Mouse (Mus musculus) heart, adult 2 months (tissue): ENCODE data around the gene Dnaaf5.

ENCODE experiments used
- CTCF ChIP-seq: fragments of 200-600 bp; IDR thresholded peaks from 2 replicates; pipeline ENCODE4 v1.8.1; 2022; ENCODE audit warnings: antibody characterized with exemption, mild to moderate bottlenecking, moderate library complexity
- EP300 ChIP-seq: fragments of 200-500 bp; IDR thresholded peaks from 2 replicates; pipeline ENCODE4 v1.6.1; 2011; ENCODE audit warnings: low read depth, low read length, control low read depth; ENCODE audit not compliant: insufficient read depth
- POLR2A ChIP-seq: fragments of 200-500 bp; IDR thresholded peaks from 2 replicates; pipeline ENCODE4 v1.6.1; 2011; ENCODE audit warnings: mild to moderate bottlenecking, low read depth, low read length, control low read depth; ENCODE audit not compliant: insufficient read depth

- TF ChIP-seq POLR2A (no peak), CTCF (no peak), EP300 (no peak)
Observed at GRCm38 (mm10) chr5:139141326-139141725, 8.7 kb upstream of the Dnaaf5 start.
